Mouse (Mus musculus): Measurements from ENCODE around the gene Clic1.
A peak's percentile ranks its signal among the peaks of the same experiment; 100 is the strongest.

DNA sequence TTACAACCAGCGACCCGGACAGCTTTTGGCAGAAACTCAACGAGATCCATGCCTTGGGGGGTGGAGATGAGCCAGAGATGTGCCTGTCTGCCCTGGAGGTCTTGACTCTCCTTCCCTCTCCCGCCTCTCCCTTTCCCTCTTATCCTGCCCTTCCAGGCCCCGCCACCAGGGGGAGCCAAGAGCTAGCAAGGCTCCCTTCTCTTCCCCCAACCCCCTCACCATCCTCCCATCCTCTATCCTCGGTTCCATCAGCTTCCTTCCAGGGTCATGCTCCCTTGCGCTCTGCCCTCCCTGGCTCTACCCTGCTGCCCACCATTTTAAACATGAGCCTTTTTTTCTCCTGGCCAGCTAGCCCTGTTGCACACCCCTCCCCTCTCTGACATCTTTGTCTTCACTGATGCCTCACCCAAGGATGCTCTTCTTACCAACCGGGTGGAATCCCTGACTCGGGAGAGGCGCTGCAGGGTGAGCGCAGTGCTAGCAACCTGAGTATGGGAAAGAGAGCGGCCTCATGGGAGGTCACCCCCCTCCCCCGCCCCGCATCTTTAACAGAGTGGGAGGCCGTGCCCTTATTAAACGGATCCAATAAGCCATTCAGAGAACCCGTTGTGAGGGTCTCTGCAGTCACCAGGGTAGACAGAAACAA lies 28.5 kb upstream of the Clic1 start:
- no peak for TF ChIP-seq MAX (IDR thresholded peaks at IDR 0.05; ENCODE audit: low read length)
- TF ChIP-seq UBTF (IDR thresholded peaks at IDR 0.05; ENCODE audit: low read depth, low read length) = no peak
- TF ChIP-seq POLR2A (IDR thresholded peaks at IDR 0.05; ENCODE audit: low read depth, low read length) = no peak
- no peak for TF ChIP-seq E2F4 (IDR thresholded peaks at IDR 0.05; ENCODE audit: insufficient replicate concordance, low read depth, low read length)
- no peak for TF ChIP-seq POLR2AphosphoS2 (IDR thresholded peaks at IDR 0.05; ENCODE audit: low read depth, low read length)
- TF ChIP-seq CTCF (conservative IDR thresholded peaks at IDR 0.05 in 1 of 2, IDR thresholded peaks at IDR 0.05 in 1 of 2; ENCODE audit: low read depth in 2 of 2, low read length in 2 of 2) = peak; percentile 78 to 97
- no peak for TF ChIP-seq NRF1 (IDR thresholded peaks at IDR 0.05; ENCODE audit: low read depth, low read length)
- no peak for TF ChIP-seq JUND (conservative IDR thresholded peaks at IDR 0.05; ENCODE audit: low read depth, low read length)
- peak; percentile 90 for TF ChIP-seq RAD21 (IDR thresholded peaks at IDR 0.05; ENCODE audit: low read depth, low read length)
- TF ChIP-seq ZKSCAN1 (IDR thresholded peaks at IDR 0.05; ENCODE audit: borderline replicate concordance, low read depth, low read length) = no peak
- no peak for TF ChIP-seq MAFK (IDR thresholded peaks at IDR 0.05; ENCODE audit: insufficient replicate concordance, low read length)
- no peak for TF ChIP-seq GABPA (IDR thresholded peaks at IDR 0.05; ENCODE audit: insufficient replicate concordance, low read depth, low read length)
